7 mouse cellular contexts compared by ENCODE assay signal in the genomic region with DNA sequence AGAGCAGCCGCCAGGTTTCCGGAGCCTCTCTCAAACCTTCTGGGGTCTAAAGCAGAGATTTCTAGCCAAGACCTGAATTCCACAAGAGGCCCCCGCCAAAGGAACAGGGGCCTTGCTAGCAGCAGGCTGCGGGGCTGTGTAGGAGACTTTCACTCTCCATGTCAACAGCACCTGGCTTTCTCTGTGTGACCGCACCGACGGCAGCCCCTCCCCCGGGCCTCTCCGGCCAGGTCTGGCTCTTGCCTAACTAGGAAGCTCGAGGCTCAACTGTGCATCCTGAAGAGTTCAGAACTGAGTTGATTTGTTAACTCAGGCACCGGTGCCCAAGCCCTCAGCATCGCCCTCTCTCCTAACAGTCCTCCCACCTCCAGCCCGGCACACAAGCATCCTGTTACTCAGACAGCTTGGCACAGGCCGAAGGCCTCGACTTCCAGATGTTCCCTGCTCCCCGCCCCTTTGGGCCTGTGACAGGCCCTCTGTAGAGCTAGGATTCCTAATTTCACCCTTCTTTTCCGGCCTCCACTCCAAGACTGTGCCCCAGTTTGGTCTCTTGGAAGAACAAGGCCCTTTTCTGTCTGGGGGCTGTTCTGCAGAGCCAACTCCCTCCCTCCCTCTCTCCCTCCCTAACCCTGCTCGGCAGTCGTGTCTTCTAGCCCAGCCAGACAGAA.
A peak's percentile ranks its signal among the peaks of the same experiment; 100 is the strongest.
DNase-seq lines count a peak whose midpoint lies in the region; ATAC-seq and TF ChIP-seq lines count a peak whose summit lies in the region.

No protein-coding gene starts in this region.

- H3K4me2 ChIP-seq in midbrain, embryonic 11.5 days = no peak overlapping the region
- peak overlapping the region; percentile 26 for H3K4me2 ChIP-seq in stomach, embryonic 14.5 days (replicated peaks; ENCODE audit: low read depth, low read length)

- H3K36me3 ChIP-seq in midbrain, embryonic 11.5 days (ENCODE audit: control insufficient read depth, insufficient read depth, low read length) = no peaks in the 10 kb centered on the region
- H3K36me3 ChIP-seq in stomach, embryonic 14.5 days (ENCODE audit: control insufficient read depth, insufficient read depth, low read length) = no peaks in the 10 kb centered on the region

- peak overlapping the region; percentile 48 for H3K27ac ChIP-seq in brown adipose tissue, adult 24 weeks (replicated peaks; ENCODE audit: low read depth, low read length)
- H3K27ac ChIP-seq in embryonic fibroblast, embryonic 13.5 days (ENCODE audit: insufficient read depth, low read length) = peak overlapping the region; percentile 99
- no peak overlapping the region for H3K27ac ChIP-seq in midbrain, embryonic 11.5 days (ENCODE audit: low read depth, low read length)
- peak overlapping the region; percentile 99 for H3K27ac ChIP-seq in stomach, embryonic 14.5 days (ENCODE audit: low read length)

- peak; percentile 80 for DNase-seq in heart, adult 8-10 months (ENCODE audit: low spot score)
- DNase-seq in kidney, adult 18-20 months = peak; percentile 53
- peak; percentile 64 for DNase-seq in left cerebral cortex, postnatal 4 days
- peak; percentile 93 for DNase-seq in midbrain, embryonic 11.5 days (ENCODE audit: low spot score, missing footprints)

- H3K27me3 ChIP-seq in midbrain, embryonic 11.5 days (ENCODE audit: control insufficient read depth, insufficient read depth, low read length) = no peaks in the 10 kb centered on the region
- no peaks in the 10 kb centered on the region for H3K27me3 ChIP-seq in stomach, embryonic 14.5 days (ENCODE audit: control insufficient read depth, insufficient read depth, low read length)

- TF ChIP-seq POLR2A in embryonic fibroblast, embryonic 13.5 days (IDR thresholded peaks at IDR 0.05; ENCODE audit: low read depth, low read length) = peak; percentile 57

- no peaks in the 10 kb centered on the region for H3K9me3 ChIP-seq in midbrain, embryonic 11.5 days (ENCODE audit: control insufficient read depth, low read length)
- H3K9me3 ChIP-seq in stomach, embryonic 14.5 days (ENCODE audit: control insufficient read depth, low read depth, low read length) = no peaks in the 10 kb centered on the region

- peak overlapping the region; percentile 33 for H3K9ac ChIP-seq in midbrain, embryonic 11.5 days (ENCODE audit: low read length)
- H3K9ac ChIP-seq in stomach, embryonic 14.5 days (replicated peaks; ENCODE audit: low read depth, low read length) = peak overlapping the region; percentile 32; the same call in 1 of the 2 replicates

- 0 out of 2 replicates have a peak, but pooled peaks cover 4% of the 10 kb centered on the region for H3K4me1 ChIP-seq in brown adipose tissue, adult 24 weeks (ENCODE audit: control insufficient read depth, insufficient read depth, insufficient read length, low read length)
- H3K4me1 ChIP-seq in embryonic fibroblast, embryonic 13.5 days (ENCODE audit: control insufficient read depth, insufficient read depth, low read length) = peaks cover 15% of the 10 kb centered on the region
- peaks cover 7% of the 10 kb centered on the region for H3K4me1 ChIP-seq in midbrain, embryonic 11.5 days (ENCODE audit: control insufficient read depth, insufficient read depth, low read length)
- peaks cover 34% of the 10 kb centered on the region for H3K4me1 ChIP-seq in stomach, embryonic 14.5 days (ENCODE audit: control insufficient read depth, insufficient read depth, low read length)

- peak overlapping the region; percentile 16; the same call in 1 of the 2 replicates for H3K4me3 ChIP-seq in brown adipose tissue, adult 24 weeks (ENCODE audit: insufficient read depth, low read depth, low read length)
- peak overlapping the region; percentile 23 for H3K4me3 ChIP-seq in embryonic fibroblast, embryonic 13.5 days (ENCODE audit: insufficient read depth, low read length)
- no peak overlapping the region for H3K4me3 ChIP-seq in midbrain, embryonic 11.5 days (ENCODE audit: low read depth, low read length)
- H3K4me3 ChIP-seq in stomach, embryonic 14.5 days (ENCODE audit: low read depth, low read length) = no peak overlapping the region; the same call in 1 of the 2 replicates

- peak; percentile 67 for ATAC-seq in midbrain, embryonic 11.5 days (ENCODE audit: low FRiP score)
- ATAC-seq in stomach, embryonic 14.5 days (ENCODE audit: insufficient number of reproducible peaks, insufficient read depth, low FRiP score, low read depth) = peak; percentile 80

- TF ChIP-seq CTCF in embryonic fibroblast, embryonic 13.5 days (IDR thresholded peaks at IDR 0.05; ENCODE audit: borderline replicate concordance, insufficient read depth, low read length) = no peak

- intact Hi-C loops in left cerebral cortex, postnatal 4 days (cut with DNase I) = loop anchor here (10.0 kb wide), 1 partner anchor 72 kb away; no protein-coding TSS in a partner anchor

- 19% methylated on average over 19 of the region's 19 CpGs for WGBS in midbrain, embryonic 11.5 days
- 6% methylated on average over 19 of the region's 19 CpGs for WGBS in stomach, embryonic 14.5 days

Comparison
In these comparisons a context has a peak if more than half of its experiments do, and no peak if none do; other contexts are left out.
1. H3K4me3 ChIP-seq: peak in brown adipose tissue, adult 24 weeks (single experiment) and embryonic fibroblast, embryonic 13.5 days (single experiment); none in midbrain, embryonic 11.5 days (single experiment) and stomach, embryonic 14.5 days (single experiment).
2. Peak in every context shown above with its lines, with median percentiles within 50 percentile points of each other: DNase-seq.